In the genomic region with DNA sequence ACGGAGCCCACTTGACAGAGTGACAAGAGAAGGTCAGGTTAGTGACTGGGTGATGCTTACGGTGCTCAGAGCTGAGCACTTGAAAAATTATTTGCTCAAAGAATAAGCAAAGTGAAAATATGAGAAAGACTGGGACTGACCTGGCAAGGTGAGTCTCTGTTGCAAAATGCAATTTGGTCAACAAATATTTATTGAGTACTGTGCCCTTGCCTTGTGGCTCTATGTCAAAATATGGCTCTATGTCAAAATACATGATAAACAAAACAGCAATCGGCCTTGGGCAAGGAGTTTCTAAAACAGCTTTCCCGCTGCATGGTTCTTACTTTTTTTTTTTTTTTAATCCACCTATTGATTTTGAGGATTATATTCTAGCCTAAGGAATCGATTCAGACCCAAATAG, we compare ENCODE assay signal across 8 mouse cellular contexts. TPM values are rescaled to one million over a fixed set of nuclear protein-coding genes. Genes with fewer than 3 reads are reported as not detected.
A peak's percentile ranks its signal among the peaks of the same experiment; 100 is the strongest.
DNase-seq lines count a peak whose midpoint lies in the region; ATAC-seq and TF ChIP-seq lines count a peak whose summit lies in the region.

No protein-coding gene starts in this region.

- no peak for ATAC-seq in hindbrain, embryonic 13.5 days (ENCODE audit: low FRiP score)
- ATAC-seq in liver, postnatal 0 days, result no peak

- DNase-seq in heart, embryonic 10.5 days (ENCODE audit: low spot score), result no peak
- DNase-seq in heart, adult 18-20 months, result no peak
- no peak for DNase-seq in liver, postnatal 0 days
- DNase-seq in MN1 (ENCODE audit: low spot score), result no peak
- no peak for DNase-seq in spleen, postnatal 4 days (ENCODE audit: low spot score in 2 of 2)
- no peak for DNase-seq in cerebellum, adult 9-10 months

- no peak for TF ChIP-seq CTCF in ES-Bruce4 (IDR thresholded peaks at IDR 0.05; ENCODE audit: low read depth, low read length)
- TF ChIP-seq CTCF in liver, postnatal 0 days (IDR thresholded peaks at IDR 0.05; ENCODE audit: low read depth), result no peak

- no peaks in the 10 kb centered on the region for H3K36me3 ChIP-seq in heart, embryonic 10.5 days
- 0 out of 2 replicates have a peak, but pooled peaks cover 5% of the 10 kb centered on the region for H3K36me3 ChIP-seq in ES-Bruce4 (ENCODE audit: control insufficient read depth, insufficient read depth, low read length, poor library complexity, severe bottlenecking)
- no peaks in the 10 kb centered on the region for H3K36me3 ChIP-seq in hindbrain, embryonic 13.5 days
- H3K36me3 ChIP-seq in liver, postnatal 0 days (replicated peaks; ENCODE audit: insufficient read depth, low read length), result no peaks in the 10 kb centered on the region

- TF ChIP-seq POLR2A in ES-Bruce4 (IDR thresholded peaks at IDR 0.05; ENCODE audit: insufficient read depth, low read length), result no peak

- peak overlapping the region; percentile 100; the same call in 1 of the 2 replicates for H3K9ac ChIP-seq in ES-Bruce4 (ENCODE audit: low read depth, poor library complexity, severe bottlenecking)
- H3K9ac ChIP-seq in hindbrain, embryonic 13.5 days, result no peak overlapping the region
- H3K9ac ChIP-seq in liver, postnatal 0 days (replicated peaks), result no peak overlapping the region

- H3K27me3 ChIP-seq in heart, embryonic 10.5 days (ENCODE audit: insufficient read depth, poor library complexity, severe bottlenecking), result no peaks in the 10 kb centered on the region
- 0 out of 2 replicates have a peak, but pooled peaks cover 2% of the 10 kb centered on the region for H3K27me3 ChIP-seq in ES-Bruce4 (ENCODE audit: control insufficient read depth, insufficient read depth, low read length, poor library complexity, severe bottlenecking)
- no peaks in the 10 kb centered on the region for H3K27me3 ChIP-seq in hindbrain, embryonic 13.5 days
- no peaks in the 10 kb centered on the region for H3K27me3 ChIP-seq in liver, postnatal 0 days (ENCODE audit: insufficient read depth, low read length)

- H3K4me3 ChIP-seq in heart, embryonic 10.5 days, result peak overlapping the region; percentile 98; the same call in 1 of the 2 replicates
- H3K4me3 ChIP-seq in ES-Bruce4 (ENCODE audit: low read depth, low read length), result no peak overlapping the region
- peak overlapping the region; percentile 99 for H3K4me3 ChIP-seq in hindbrain, embryonic 13.5 days
- H3K4me3 ChIP-seq in liver, postnatal 0 days (ENCODE audit: low read depth, low read length), result peak overlapping the region; percentile 76

- WGBS in heart, embryonic 10.5 days, result 39% methylated on average over 5 of the region's 5 CpGs
- 44% methylated on average over 5 of the region's 5 CpGs for WGBS in hindbrain, embryonic 13.5 days
- WGBS in liver, postnatal 0 days (ENCODE audit: insufficient replicate concordance), result 44% methylated on average over 5 of the region's 5 CpGs

- no peak for TF ChIP-seq EP300 in ES-Bruce4 (IDR thresholded peaks at IDR 0.05; ENCODE audit: insufficient read depth, low read depth, low read length)
- TF ChIP-seq EP300 in liver, postnatal 0 days (IDR thresholded peaks at IDR 0.05; ENCODE audit: low read depth), result no peak

- peak overlapping the region; percentile 99 for H3K4me2 ChIP-seq in hindbrain, embryonic 13.5 days
- H3K4me2 ChIP-seq in liver, postnatal 0 days (ENCODE audit: low read depth, low read length), result peak overlapping the region; percentile 96; the same call in 1 of the 2 replicates

- H3K27ac ChIP-seq in heart, embryonic 10.5 days, result no peak overlapping the region
- H3K27ac ChIP-seq in ES-Bruce4 (ENCODE audit: insufficient read depth, low read length), result peak overlapping the region; percentile 43; the same call in 1 of the 2 replicates
- peak overlapping the region; percentile 98; the same call in 1 of the 2 replicates for H3K27ac ChIP-seq in hindbrain, embryonic 13.5 days
- no peak overlapping the region for H3K27ac ChIP-seq in liver, postnatal 0 days (ENCODE audit: low read depth)

- no peaks in the 10 kb centered on the region for H3K9me3 ChIP-seq in heart, embryonic 10.5 days
- no peaks in the 10 kb centered on the region for H3K9me3 ChIP-seq in ES-Bruce4 (replicated peaks; ENCODE audit: control insufficient read depth, insufficient read depth, low read length, poor library complexity, severe bottlenecking)
- H3K9me3 ChIP-seq in hindbrain, embryonic 13.5 days, result no peaks in the 10 kb centered on the region
- H3K9me3 ChIP-seq in liver, postnatal 0 days (ENCODE audit: low read length), result no peaks in the 10 kb centered on the region

- peaks cover 30% of the 10 kb centered on the region for H3K4me1 ChIP-seq in heart, embryonic 10.5 days
- peaks cover 6% of the 10 kb centered on the region for H3K4me1 ChIP-seq in ES-Bruce4 (ENCODE audit: control insufficient read depth, insufficient read depth, low read length)
- H3K4me1 ChIP-seq in hindbrain, embryonic 13.5 days (replicated peaks), result peaks cover 27% of the 10 kb centered on the region
- peaks cover 17% of the 10 kb centered on the region; the same call in 1 of the 2 replicates for H3K4me1 ChIP-seq in liver, postnatal 0 days (ENCODE audit: insufficient read depth)

RNA-seq across cellular contexts. Expression of a gene that starts 0.4 kb away (rescaled TPM):
- 21.3 and 37.0 TPM in 2 replicates for polyA plus RNA-seq in heart, embryonic 10.5 days (2016; fragmentation: Nextera tagmentation; extraction: Ambion mirVana)
- 10 to 100 TPM; 52.5 to 66.6 TPM for total RNA-seq in heart, adult 18-20 months (2021)
- polyA plus RNA-seq in ES-Bruce4 (2011; ENCODE audit: insufficient read depth, insufficient read length, low read depth, missing spikeins), result 37.7 and 38.5 TPM in 2 replicates
- polyA plus RNA-seq in hindbrain, embryonic 13.5 days (2015; fragmentation: Nextera tagmentation; extraction: Ambion mirVana), result 77.3 and 80.0 TPM in 2 replicates
- polyA plus RNA-seq in liver, postnatal 0 days (2015; fragmentation: Nextera tagmentation; extraction: Ambion mirVana), result 6.3 and 7.2 TPM in 2 replicates

RNA-seq across cellular contexts. Expression of a gene that starts 13.6 kb away (rescaled TPM):
- polyA plus RNA-seq in heart, embryonic 10.5 days (2016; fragmentation: Nextera tagmentation; extraction: Ambion mirVana), result 4.4 and 5.9 TPM in 2 replicates
- 1 to 10 TPM; 7.1 to 7.8 TPM for total RNA-seq in heart, adult 18-20 months (2021)
- 16.8 and 17.2 TPM in 2 replicates for polyA plus RNA-seq in ES-Bruce4 (2011; ENCODE audit: insufficient read depth, insufficient read length, low read depth, missing spikeins)
- polyA plus RNA-seq in hindbrain, embryonic 13.5 days (2015; fragmentation: Nextera tagmentation; extraction: Ambion mirVana), result 7.4 and 8.3 TPM in 2 replicates
- polyA plus RNA-seq in liver, postnatal 0 days (2015; fragmentation: Nextera tagmentation; extraction: Ambion mirVana), result 0.77 and 0.92 TPM in 2 replicates

Comparison
In these comparisons a context has a peak if more than half of its experiments do, and no peak if none do; other contexts are left out.
1. H3K27ac ChIP-seq: peak in ES-Bruce4 (single experiment) and hindbrain, embryonic 13.5 days (single experiment); none in heart, embryonic 10.5 days (single experiment) and liver, postnatal 0 days (single experiment).